Mouse (Mus musculus) C2C12 (cell line): ENCODE data around the gene Il1rap. TPM values are rescaled to one million over a fixed set of nuclear protein-coding genes. Genes with fewer than 3 reads are reported as not detected.

Source experiments
- H3K27me3 ChIP-seq: one replicate; pipeline ENCODE4 v1.6.1; 2011; ENCODE audit not compliant: control insufficient read depth, insufficient read depth, insufficient read length
- H3K36me3 ChIP-seq: one replicate; pipeline ENCODE4 v1.6.1; 2011; ENCODE audit not compliant: control insufficient read depth, insufficient read depth
- H3K4me3 ChIP-seq: one replicate; pipeline ENCODE4 v1.5.1; 2011; ENCODE audit warnings: mild to moderate bottlenecking, control low read depth; ENCODE audit not compliant: poor library complexity, insufficient read depth, severe bottlenecking
- H3K79me2 ChIP-seq: one replicate; pipeline ENCODE4 v1.6.1; 2011; ENCODE audit not compliant: control insufficient read depth, insufficient read depth
- H3K79me3 ChIP-seq: one replicate; pipeline ENCODE4 v1.6.1; 2011; ENCODE audit warnings: low read depth, control low read depth
- H3ac ChIP-seq: one replicate; pipeline ENCODE3; 2011; ENCODE audit warnings: low read depth; ENCODE audit not compliant: control insufficient read depth, insufficient read length
- CEBPB ChIP-seq: IDR thresholded peaks from one replicate; pipeline ENCODE4 v1.6.1; 2011; ENCODE audit warnings: low read depth, mild to moderate bottlenecking, control low read depth, moderate library complexity
- CTCF ChIP-seq: IDR thresholded peaks from one replicate; pipeline ENCODE4 v1.5.1; 2011; ENCODE audit not compliant: control insufficient read depth, insufficient read depth, insufficient read length
- FOSL1 ChIP-seq: IDR thresholded peaks from one replicate; pipeline ENCODE4 v1.8.0; 2011; ENCODE audit warnings: mild to moderate bottlenecking, low read length; ENCODE audit not compliant: poor library complexity, insufficient read depth, severe bottlenecking
- MAX ChIP-seq: IDR thresholded peaks from one replicate; pipeline ENCODE4 v1.6.1; 2011; ENCODE audit warnings: mild to moderate bottlenecking, control low read depth
- MYOD1 ChIP-seq: IDR thresholded peaks from one replicate; pipeline ENCODE4 v1.6.1; 2011; ENCODE audit warnings: low read depth; ENCODE audit not compliant: control insufficient read depth, insufficient read length
- MYOG ChIP-seq: IDR thresholded peaks from one replicate; pipeline ENCODE4 v1.6.1; 2011; ENCODE audit not compliant: control insufficient read depth, insufficient read length; ENCODE audit errors: extremely low read depth
- USF1 ChIP-seq: IDR thresholded peaks from one replicate; pipeline ENCODE4 v1.6.1; 2011; ENCODE audit warnings: low read depth, mild to moderate bottlenecking, control low read depth, moderate library complexity
- long read RNA-seq, 2 experiments: library from polyadenylated mRNA; unstranded; transcript quantifications; one replicate each; pipeline ENCODE4 v2.0.0; 2019 to 2020
- polyA plus RNA-seq: library from polyadenylated mRNA; unstranded; fragments of >200 nt; fragmentation: generic; extraction: Trizol; gene quantifications from one replicate; pipeline ENCODE4 v1.2.1, GENCODE M21; 2012; ENCODE audit warnings: missing spikeins

The Il1rap gene
- 1.5 TPM for polyA plus RNA-seq
- long read RNA-seq, experiment 1, full-length matches to known transcripts, result 2 of 2 reads
- long read RNA-seq, experiment 1, partial matches to known transcripts, result 0 of 2 reads
- long read RNA-seq, experiment 1, other reads (novel, unspliced or antisense), result 0 of 2 reads
- long read RNA-seq, experiment 2, full-length matches to known transcripts, result 25 of 29 reads
- long read RNA-seq, experiment 2, partial matches to known transcripts, result 0 of 29 reads
- long read RNA-seq, experiment 2, other reads (novel, unspliced or antisense), result 4 of 29 reads

- no peaks in the 10 kb centered on the region for H3K79me3 ChIP-seq
- H3K27me3 ChIP-seq, result no peaks in the 10 kb centered on the region
- no peaks in the 10 kb centered on the region for H3K36me3 ChIP-seq
- TF ChIP-seq MYOD1 (no peak), MAX (peak; percentile 82), MYOG (no peak)
- peak within 1 kb of the TSS; percentile 52 for H3K4me3 ChIP-seq
- peak within 1 kb of the TSS; percentile 76 for H3ac ChIP-seq
- H3K79me2 ChIP-seq, result no peaks in the 10 kb centered on the region
Observed at GRCm38 (mm10) chr16:26581048-26581912, at the start of gene Il1rap. Gene Il1rap (plus strand): TSS chr16:26581704.

- no peaks in the 10 kb centered on the region for H3K79me2 ChIP-seq
- no peak overlapping the region for H3ac ChIP-seq
- H3K79me3 ChIP-seq, result no peaks in the 10 kb centered on the region
- H3K36me3 ChIP-seq, result no peaks in the 10 kb centered on the region
- TF ChIP-seq USF1 (no peak), MAX (no peak), MYOG (no peak), FOSL1 (no peak), CEBPB (no peak), MYOD1 (no peak), CTCF (no peak)
- no peak overlapping the region for H3K4me3 ChIP-seq
- no peaks in the 10 kb centered on the region for H3K27me3 ChIP-seq
Observed at GRCm38 (mm10) chr16:26532287-26532686, 49.2 kb upstream of the Il1rap start.

- no peaks in the 10 kb centered on the region for H3K79me2 ChIP-seq
Observed at GRCm38 (mm10) chr16:26546170-26546878, 35.2 kb upstream of the Il1rap start.

GRCm38 (mm10) chr16:26546879-26547206, 34.7 kb upstream of the Il1rap start:
- Histone ChIP-seq H3K4me3 (no peak overlapping the region), H3K27me3 (no peaks in the 10 kb centered on the region), H3K79me3 (no peaks in the 10 kb centered on the region), H3K36me3 (no peaks in the 10 kb centered on the region), H3K79me2 (no peaks in the 10 kb centered on the region), H3ac (no peak overlapping the region)
- TF ChIP-seq MYOD1 (no peak), MYOG (no peak), USF1 (no peak), FOSL1 (no peak), MAX (no peak), CEBPB (no peak), CTCF (no peak)

More at GRCm38 (mm10) chr16:26546170-26546878, 35.2 kb upstream of the Il1rap start:
- no peaks in the 10 kb centered on the region for H3K27me3 ChIP-seq
- H3ac ChIP-seq, result no peak overlapping the region
- no peaks in the 10 kb centered on the region for H3K36me3 ChIP-seq
- TF ChIP-seq MYOD1 (no peak), MYOG (no peak), USF1 (no peak), CTCF (no peak), MAX (no peak), CEBPB (no peak), FOSL1 (no peak)
- H3K4me3 ChIP-seq, result no peak overlapping the region
- H3K79me3 ChIP-seq, result no peaks in the 10 kb centered on the region

- Histone ChIP-seq H3K79me3 (no peaks in the 10 kb centered on the region), H3K36me3 (no peaks in the 10 kb centered on the region), H3K4me3 (no peak overlapping the region), H3K27me3 (no peaks in the 10 kb centered on the region), H3ac (no peak overlapping the region), H3K79me2 (no peaks in the 10 kb centered on the region)
- TF ChIP-seq MYOG, result no peak
- no peak for TF ChIP-seq CTCF
- TF ChIP-seq MAX, result no peak
- TF ChIP-seq USF1, result no peak
- no peak for TF ChIP-seq MYOD1
Observed at GRCm38 (mm10) chr16:26549221-26549620, 32.3 kb upstream of the Il1rap start.
